Mouse (Mus musculus): ENCODE data around the gene Zbtb22.
A peak's percentile ranks its signal among the peaks of the same experiment; 100 is the strongest.

Gene Zbtb22

DNA sequence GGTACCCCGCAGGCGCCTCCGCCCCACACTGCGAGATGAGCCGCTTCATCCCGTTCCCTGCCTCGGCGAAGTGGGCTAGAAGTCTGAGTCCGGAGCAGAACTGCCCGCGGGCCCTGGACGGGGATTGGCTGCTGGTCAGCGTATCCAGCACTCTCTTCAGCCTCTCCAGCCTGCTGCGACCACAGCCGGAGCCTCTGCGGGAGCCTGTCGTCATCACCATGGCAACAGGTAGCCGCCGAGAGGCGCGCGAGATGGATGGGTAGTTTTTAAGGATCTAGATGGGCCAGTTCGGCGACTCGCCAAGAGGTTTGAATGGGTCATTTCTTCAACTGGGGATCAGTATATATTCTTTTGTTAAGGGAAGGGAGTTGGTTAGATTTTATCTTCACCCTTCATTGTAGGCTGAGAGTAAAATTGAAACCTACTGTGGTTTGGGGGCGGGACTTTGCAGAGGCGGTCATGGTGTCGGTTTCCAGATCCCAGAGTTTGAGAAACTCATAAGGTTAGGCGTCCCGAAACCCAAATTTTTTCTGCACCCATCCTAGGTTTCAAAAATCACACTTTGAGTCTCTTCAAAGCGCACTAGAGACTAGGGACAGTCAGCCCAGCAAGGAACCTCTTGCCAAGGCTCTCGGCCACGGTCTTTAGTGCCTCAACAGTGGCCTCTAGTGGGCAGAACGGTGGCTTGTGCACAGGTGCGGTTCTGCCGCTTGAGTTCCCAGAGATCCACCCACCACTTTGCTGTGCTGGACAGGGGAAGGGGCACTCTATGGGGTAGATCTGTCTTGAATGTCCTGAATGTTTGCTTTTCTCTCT, 4.8 kb downstream of the Zbtb22 start:
- DNase-seq (ENCODE audit: low spot score) = no peak

DNA sequence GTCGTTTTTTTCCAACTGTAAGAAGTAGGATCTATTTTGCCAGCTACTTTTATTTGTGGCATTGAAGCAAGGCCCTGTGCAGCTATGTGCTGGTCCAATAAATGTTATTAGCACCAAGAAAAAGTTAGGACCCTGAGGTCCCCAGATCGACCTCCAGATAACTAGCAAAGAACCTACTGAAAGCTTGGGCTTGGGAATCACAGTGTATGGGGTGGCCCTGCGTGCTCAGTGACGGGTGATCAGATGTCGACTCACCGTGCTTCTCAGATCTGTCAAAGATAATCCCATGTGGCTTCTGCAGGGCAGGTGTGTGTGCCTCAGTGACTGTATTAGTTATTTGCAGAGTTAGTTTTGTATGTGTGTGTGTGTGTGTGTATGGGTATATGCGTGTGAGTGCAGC, 5.7 kb downstream of the Zbtb22 start:
- DNase-seq (ENCODE audit: low spot score) = no peak

DNA sequence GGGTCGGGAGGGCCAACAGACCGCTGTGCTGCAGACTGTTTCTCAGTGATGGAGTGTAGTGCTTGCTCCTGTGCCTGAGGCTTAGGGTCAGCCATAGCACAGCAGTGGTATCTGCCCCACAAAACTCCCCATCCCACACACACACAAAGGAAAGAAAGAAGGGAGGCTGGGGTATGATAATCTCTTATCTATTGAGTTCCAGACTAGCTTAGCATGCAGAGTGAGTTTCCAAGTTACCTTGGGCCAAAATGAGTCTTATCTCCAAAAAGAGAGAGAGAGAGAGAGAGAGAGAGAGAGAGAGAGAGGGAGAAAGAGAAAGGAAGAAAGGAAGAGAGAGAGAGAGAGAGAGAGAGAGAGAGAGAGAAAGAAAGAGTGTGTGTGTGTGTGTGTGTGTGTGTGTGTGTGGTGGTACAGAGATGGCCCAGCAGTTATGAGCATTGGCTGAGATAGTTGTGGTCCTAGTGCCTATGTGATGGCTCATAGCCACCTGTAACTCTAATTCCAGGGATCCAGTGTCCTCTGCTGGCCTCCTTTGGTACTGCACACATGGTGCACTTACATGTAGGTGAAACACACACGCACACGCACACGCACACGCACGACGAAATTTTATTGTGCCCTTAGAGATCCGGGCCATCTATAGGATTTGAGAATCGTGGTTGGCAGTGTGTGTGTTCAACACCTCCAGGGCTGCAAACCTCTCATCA, 9.0 kb downstream of the Zbtb22 start:
- DNase-seq (ENCODE audit: low spot score) = no peak

DNA sequence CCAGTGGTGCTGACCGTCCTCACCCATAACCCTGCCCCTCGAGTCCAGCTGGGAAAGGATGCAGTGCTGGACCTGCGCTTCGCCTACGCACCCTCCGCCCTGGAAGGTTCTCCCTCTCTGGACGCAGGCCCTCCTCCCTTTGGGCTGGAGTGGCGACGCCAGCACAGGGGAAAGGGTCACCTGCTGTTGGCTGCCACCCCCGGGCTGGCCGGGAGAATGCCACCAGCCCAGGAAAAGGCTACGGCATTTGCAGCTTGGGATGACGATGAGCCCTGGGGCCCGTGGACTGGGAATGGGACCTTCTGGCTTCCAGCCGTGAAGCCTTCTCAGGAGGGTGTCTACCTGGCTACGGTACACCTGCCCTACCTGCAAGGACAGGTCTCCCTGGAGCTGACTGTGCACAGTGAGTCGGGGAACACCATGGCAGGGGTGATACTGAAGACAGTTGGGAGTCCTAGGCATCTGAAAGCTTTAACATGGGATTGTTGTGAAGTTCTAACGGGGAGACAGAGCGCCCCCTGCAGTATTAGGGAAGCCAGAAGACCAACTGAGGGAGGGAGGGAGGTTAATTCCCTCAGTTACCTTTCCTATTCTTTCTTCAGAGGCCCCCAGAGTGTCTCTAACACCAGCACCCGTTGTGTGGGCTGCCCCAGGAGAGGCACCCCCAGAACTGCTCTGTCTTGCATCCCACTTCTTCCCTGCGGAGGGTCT, 9.9 kb downstream of the Zbtb22 start:
- DNase-seq (ENCODE audit: low spot score) = no peak

DNA sequence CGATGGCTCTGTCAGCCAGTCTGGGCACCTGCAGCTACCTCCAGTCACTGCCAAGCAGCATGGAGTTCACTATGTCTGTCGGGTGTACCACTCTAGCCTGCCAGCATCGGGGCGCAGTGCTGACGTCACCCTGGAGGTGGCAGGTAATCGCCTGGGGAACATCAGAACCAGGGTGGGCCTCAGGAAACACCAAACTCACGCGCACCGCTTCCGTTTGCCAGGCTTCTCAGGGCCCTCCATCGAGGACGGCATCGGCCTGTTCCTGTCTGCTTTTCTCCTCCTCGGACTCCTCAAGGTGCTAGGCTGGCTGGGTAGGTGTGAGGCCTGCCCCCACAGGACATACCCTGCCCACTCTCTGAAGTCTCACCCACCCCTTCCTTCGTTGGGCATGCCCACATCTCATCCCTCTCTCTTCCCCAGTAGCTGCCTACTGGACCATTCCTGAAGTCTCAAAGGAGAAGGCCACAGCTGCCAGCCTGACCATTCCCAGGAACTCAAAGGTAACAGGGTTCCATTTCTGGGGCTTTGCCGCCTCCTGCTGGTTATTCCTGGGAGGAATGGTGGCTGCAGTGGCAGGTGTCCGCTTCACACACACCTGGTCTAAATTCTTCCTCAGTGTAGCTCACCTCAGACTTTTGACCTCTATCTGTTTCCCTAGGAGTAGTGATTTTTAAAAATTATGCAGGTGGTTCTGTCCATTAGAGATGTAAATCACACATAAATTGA, 10.7 kb downstream of the Zbtb22 start:
- DNase-seq (ENCODE audit: low spot score) = no peak

DNA sequence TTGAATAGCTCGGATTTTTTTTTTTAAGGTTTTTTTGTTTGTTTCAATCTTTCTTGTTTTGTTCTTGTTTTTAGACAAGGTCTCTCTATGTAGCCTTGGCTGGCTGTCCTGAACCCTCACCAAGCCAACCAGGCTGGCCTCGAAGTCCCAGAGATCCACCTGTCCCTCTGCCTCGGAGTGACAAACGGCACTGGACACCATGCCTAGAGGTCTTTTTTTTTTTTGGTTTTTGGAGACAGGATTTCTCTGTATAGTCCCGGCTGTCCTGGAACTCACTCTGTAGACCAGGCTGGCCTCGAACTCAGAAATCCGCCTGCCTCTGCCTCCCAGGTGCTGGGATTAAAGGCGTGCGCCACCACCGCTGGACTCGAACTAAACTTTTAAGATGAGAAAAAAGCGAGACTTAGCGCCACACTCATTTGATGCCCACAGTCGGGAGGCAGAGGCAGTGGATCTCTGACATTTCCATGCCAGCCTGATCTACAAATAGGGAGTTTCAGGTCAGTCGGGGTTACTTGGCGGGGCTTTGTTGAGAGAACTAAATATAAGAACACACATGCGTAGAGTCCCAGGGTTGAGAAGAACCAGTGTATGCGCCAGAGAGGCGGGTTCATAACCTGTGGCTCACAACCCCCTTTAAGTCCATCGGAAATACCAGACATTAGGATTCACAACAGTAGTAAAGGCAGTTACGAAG, 12.7 kb downstream of the Zbtb22 start:
- no peak for DNase-seq (ENCODE audit: low spot score)

DNA sequence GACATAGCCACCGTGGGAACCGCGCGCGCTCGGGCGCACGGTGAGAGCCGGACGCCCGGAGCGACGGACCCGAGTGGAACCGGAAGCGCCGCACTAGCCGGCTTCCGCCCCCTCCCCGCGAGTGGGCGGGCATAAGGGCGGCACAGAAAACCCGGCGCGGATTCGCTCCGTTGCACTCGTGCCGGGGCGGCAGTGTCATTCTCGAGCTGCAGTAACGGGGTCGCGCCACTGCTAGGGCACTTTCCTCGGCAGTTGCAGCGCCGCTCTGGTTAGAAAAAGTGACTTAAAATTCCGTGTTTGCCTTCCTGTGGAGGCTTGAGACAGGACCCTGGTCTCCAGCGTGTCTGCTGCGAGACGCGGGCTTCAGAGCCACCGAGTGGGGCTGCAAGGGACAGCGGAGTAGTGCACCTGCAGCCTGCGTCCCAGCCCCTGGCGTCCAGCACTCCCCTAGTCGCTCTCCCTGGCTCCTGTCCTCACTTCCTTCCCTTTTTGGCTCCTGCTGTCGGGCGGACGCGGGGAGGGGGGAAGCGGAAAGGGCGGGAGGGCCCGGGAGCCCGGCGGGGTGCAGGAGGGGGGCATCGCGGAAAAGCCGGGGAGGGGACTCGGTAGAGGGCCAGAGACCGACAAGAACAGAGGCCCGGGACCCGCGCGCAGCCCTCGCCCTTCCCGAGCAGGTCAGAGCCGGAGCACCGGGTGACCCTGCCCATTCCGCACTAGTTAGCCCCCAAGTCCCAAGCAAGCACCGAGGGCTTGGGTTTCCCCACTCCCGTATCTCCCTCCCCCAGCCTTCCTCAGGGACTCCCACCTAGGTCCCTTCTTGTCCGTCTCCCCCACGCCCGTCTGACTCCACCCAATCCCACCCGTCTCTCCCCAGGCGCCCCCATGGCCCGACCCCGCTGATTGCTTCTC, 13.9 kb downstream of the Zbtb22 start, which contains the start of gene Rgl2:
Gene Rgl2 (plus strand): TSS at position 173 of the 909 bp plus-strand sequence.
- peak; percentile 81 for DNase-seq (ENCODE audit: low spot score)

DNA sequence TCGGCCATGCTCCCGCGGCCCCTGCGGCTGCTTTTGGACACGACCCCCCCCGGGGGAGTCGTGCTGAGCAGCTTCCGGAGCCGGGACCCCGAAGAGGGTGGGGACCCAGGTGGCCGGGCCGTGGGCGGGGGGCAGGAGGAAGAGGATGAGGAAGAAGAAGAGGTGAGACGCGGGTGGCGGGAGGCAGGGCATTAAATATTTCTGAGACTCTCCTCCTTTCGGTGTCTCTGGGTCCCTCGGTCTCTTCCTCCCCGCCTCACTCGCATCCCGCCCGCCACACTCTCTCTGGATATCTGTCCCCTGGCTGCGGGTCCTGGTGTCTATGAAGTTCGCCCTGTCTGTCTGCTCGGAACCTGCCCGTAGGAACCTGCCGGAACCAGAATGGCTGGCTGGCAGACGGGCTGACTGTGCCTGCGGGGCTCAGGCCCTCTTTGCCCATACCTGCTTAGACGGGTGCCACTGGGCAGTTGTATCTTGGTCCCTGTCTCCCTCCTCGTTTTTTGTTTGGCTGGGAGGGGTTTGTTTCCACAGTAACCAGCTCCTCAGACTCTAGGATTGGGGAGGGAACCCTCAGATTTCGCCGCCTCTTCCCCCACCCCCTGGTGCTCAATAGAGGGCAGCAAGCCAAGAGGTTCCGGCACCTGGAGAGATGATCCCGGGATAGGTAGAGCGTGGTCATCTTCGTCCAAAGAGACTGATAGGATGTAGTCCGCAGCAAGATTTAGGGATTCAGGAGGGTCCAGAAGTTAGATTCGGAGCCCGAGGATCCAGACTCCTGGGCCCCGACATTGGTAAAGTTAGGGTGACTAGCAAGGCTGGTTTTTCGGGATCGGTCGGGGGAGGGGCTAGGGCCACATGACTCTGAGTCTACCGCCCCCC, 14.8 kb downstream of the Zbtb22 start:
- DNase-seq (ENCODE audit: low spot score) = no peak

DNA sequence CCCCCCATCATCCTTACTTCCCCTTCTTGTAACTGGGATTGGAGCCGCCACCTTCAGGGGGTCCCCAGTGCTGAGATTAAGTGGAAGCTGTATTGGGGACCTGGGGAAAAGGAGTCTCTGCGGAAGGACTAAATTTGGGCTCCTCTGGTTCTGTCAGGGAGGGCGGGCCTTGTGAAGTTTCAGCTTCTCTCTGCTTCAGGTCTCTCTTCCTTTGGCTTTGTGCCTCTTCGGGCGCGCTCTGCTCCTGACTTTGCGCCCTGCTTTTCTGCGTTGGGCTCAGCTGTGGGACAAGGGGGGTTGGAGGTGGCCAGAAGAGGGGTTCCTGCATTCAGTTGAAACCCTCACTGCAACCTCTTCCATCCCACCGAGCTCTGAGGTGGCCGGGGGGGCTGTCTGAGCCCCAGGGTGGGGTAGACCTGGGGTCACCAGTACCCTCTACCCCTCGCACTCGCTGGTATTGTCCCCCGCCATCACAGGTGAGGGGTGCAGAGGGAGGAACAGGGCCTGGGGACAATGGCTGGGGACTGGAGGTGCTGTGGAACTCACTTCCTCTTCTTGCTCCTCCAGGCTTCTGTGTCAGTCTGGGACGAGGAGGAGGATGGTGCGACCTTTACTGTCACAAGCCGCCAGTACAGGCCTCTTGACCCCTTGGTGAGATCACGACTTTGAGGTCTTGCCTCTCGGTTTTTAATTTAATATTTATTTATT, 15.6 kb downstream of the Zbtb22 start:
- DNase-seq (ENCODE audit: low spot score) = no peak

DNA sequence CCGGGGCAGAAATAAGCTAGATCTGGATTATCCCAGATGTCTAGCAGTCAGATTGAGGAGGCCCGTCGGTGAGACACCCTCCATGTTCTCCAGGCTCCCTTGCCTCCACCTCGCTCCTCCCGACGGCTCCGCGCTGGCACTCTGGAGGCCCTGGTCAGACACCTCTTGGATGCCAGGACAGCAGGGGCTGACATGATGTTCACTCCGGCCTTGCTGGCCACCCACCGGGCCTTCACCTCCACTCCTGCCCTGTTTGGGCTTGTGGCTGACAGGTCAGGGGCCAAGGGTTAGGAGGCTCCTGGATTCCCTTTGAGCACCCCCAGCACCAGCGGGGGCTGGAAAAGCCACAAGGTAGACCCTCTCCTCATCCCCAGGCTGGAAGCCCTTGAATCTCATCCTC, 16.2 kb downstream of the Zbtb22 start:
- no peak for DNase-seq (ENCODE audit: low spot score)

DNA sequence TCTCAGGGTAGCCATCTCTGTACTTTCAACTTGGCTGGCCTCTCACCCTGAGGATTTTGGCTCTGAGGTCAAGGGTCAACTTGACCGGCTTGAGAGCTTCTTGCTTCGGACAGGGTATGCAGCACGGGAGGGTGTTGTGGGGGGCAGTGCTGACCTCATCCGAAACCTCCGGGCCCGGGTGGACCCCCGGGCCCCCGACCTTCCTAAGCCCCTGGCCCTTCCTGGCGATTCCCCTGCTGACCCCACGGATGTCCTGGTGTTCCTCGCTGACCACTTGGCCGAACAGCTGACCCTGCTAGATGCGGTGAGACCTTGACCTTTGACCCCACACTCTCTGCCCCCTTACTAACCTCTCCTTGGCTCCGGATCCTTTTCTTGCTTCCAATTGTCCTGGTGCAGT, 16.7 kb downstream of the Zbtb22 start:
- no peak for DNase-seq (ENCODE audit: low spot score)

DNA sequence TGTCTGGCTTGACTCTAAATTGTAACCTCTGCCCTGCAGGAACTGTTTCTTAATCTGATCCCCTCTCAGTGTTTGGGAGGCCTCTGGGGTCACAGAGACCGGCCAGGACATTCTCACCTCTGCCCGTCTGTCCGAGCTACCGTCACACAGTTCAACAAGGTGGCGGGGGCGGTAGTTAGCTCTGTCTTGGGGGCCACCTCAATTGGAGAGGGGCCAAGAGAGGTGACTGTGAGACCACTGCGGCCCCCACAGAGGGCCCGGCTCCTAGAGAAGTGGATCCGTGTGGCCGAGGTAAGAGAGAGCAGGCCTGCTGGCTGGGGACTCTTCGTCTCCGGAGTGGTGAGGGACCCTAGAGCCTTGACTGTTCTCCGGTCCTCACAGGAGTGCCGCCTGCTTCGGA, 17.3 kb downstream of the Zbtb22 start:
- DNase-seq (ENCODE audit: low spot score) = no peak

DNA sequence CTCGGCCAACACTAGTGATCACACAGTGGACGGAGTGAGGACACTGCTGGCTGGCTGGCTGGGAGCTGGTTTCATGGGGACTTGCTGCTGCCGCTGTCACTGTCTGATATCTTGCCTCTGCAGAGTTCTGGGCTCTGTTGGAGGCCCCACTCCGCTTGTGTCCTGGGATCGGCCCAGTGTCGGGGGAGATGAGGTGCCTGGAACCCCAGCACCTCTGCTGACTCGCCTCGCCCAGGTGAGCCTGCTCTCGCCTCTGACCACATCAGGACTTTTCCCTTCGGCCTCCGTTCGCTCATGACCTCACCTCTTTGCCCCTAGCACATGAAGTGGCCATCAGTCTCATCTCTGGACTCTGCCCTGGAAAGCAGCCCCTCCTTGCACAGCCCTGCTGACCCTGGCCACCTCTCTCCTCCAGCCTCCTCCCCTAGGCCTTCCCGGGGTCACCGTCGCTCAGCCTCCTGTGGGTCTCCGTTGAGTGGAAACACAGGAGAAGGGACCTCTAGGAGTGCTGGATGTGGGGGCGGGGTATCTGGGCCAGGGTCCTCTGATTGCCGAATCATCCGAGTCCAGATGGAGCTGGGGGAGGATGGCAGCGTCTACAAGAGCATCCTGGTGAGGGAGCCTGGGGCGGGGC, 19.8 kb downstream of the Zbtb22 start:
- DNase-seq (ENCODE audit: low spot score) = no peak

DNA sequence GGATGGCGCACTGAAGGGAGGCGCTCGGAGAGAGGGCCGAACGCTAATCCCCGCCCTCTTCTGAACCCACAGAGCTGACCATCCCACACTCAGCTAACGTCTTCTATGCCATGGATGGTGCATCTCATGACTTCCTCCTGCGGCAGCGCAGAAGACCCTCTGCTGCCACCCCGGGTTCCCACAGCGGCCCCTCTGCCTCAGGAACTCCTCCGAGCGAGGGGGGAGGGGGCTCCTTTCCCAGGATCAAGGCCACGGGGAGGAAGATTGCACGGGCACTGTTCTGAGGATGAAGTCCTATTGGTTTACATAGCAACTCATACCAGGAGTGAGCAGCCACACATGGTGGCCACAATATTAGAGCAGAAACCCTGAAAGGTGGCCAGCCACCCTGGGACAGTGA, 21.3 kb downstream of the Zbtb22 start:
- no peak for DNase-seq (ENCODE audit: low spot score)

DNA sequence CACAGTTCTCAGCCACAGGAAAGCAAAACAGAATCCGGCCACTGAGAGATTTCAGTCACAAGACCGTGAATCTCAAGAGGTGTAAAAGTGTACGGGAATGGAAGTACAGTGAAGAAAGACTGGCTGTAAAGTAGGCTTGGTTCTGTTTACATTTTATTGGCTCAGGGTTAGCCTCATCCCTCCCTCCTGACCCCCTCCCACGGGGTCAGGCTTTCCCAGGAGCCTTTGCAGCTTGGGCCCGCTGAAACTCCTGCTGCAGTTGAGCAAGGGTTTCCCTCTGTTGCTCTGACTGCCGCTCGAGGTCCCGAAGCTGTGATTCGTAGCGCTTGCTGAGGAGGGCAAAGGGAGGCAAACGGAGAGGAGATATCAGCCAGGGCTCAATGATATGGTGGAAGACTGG, 23.1 kb downstream of the Zbtb22 start:
- DNase-seq (ENCODE audit: low spot score) = no peak

DNA sequence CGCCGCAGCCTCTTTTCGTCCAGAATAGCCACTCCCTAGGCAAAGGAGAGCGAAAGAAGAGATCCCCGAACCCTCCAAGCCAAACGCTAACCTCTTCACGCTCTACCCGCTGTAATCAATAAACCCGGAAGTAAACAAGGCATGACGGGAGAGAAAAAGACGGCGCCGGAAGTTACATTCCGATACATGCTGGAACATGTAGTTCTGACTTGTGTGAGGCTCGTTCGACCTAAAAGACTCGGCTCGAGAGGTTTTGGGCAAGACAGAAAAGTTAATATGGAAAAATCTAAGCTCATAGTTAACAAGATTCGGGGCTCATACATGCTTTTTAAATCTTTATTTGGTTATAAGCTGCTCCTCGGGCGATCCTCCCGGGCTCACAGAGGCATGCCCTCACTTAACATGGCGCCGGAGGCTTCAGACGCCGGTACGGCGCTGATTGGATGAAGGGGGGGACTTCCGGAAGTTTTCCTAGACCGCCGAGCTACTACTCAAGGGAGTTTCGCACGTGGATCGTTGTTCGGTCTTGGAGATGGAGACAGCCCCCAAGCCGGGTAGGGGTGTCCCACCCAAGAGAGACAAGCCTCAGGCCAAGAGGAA, 24.6 kb downstream of the Zbtb22 start, which contains the start of the genes Pfdn6 and Wdr46:
Gene Pfdn6 (minus strand): TSS at position 138 of the 600 bp plus-strand sequence.
Gene Wdr46 (plus strand): TSS at position 455 of the 600 bp plus-strand sequence.
- no peak for DNase-seq (ENCODE audit: low spot score)

DNA sequence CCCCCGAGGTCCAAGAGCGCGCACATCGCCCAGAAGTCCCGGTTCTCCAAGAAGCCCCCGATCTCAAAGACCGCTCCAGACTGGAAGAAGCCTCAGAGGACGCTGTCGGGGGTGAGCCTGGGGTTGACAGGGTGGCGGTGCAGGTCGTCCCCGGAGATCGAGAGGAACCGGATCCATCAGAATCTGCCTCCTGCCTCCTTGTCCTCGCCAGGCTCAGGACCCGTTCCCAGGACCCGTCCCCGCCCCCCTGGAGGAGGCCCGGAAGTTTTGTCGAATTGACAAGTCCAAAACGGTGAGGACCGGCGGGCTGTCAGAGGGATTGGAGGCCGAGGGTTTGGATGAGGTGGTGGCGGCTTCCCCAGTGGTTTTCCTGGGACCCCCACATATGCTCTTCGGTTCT, 25.3 kb downstream of the Zbtb22 start:
- no peak for DNase-seq (ENCODE audit: low spot score)

DNA sequence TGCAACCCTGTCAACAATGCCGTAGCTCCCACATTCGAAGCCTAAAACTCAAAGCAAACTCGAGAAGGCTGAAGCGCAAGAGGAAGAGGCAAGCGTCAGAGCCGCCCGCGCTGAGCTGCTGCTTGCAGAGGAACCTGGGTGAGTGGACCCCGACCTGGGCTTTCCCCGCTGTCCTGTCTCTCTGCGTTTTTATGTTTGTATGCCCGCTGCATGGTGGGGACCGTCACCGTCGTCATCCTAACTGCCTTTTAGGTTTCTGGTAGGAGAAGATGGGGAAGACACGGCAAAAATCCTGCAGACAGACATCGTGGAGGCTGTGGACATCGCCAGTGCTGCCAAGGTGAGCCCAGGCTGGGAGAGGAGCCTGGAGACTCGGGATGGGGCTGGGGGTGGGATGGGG, 25.7 kb downstream of the Zbtb22 start:
- DNase-seq (ENCODE audit: low spot score) = no peak
